Mouse (Mus musculus): ENCODE data around the gene Sec61a1. TPM values are rescaled to one million over a fixed set of nuclear protein-coding genes. Genes with fewer than 3 reads are reported as not detected.

The Sec61a1 gene
- total and polyA plus RNA-seq, 3 experiments = 139 to 276 (median 237) TPM

DNA sequence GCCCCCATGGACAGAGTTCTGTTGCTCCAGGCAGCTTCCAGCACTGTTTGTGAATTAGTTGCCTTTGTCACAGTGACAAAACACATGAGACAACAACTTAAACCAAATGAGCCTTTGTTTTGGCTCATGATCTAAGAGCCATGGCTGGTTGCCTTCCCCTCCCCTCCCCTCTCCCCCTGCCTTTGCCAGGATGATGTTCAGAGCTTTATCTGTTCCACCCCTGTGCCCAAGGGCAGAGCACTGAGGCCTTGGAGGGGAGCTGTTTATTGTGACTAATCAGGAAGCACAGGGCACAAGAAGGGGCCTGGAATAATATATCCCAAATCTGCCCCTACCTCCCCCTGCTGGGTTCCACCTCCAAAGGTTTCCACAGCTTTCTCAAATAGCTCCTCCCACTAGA lies 11.6 kb upstream of the Sec61a1 start:
- H3K9ac ChIP-seq (ENCODE audit: insufficient read depth, low read depth) = no peak overlapping the region
- H3K4me1 ChIP-seq (ENCODE audit: control insufficient read depth in 1 of 2, insufficient read depth in 2 of 2) = peaks cover 3 to 5% of the 10 kb centered on the region in 2 experiments; a peak in 1 of 4 replicates
- no peaks in the 10 kb centered on the region for H3K9me3 ChIP-seq (replicated peaks; ENCODE audit: low read length)
- no peaks in the 10 kb centered on the region for H3K36me3 ChIP-seq (replicated peaks in 1 of 2; ENCODE audit: control insufficient read depth in 1 of 2, insufficient read depth in 1 of 2, low read length in 1 of 2)
- no peak for DNase-seq (ENCODE audit: extremely low read depth)
- H3K79me2 ChIP-seq (replicated peaks; ENCODE audit: control insufficient read depth, extremely low read depth, insufficient read depth, poor library complexity, severe bottlenecking) = no peaks in the 10 kb centered on the region
- no peak for TF ChIP-seq USF2 (conservative IDR thresholded peaks at IDR 0.05; ENCODE audit: low read depth, low read length)
- TF ChIP-seq E2F4 (IDR thresholded peaks at IDR 0.05; ENCODE audit: insufficient replicate concordance, low read depth, low read length) = no peak
- TF ChIP-seq UBTF (IDR thresholded peaks at IDR 0.05; ENCODE audit: low read depth, low read length) = no peak
- no peak for TF ChIP-seq CHD2 (IDR thresholded peaks at IDR 0.05; ENCODE audit: low read length)
- TF ChIP-seq NRF1 (IDR thresholded peaks at IDR 0.05; ENCODE audit: low read depth, low read length) = no peak
- TF ChIP-seq KAT2A (IDR thresholded peaks at IDR 0.05; ENCODE audit: insufficient replicate concordance, low read length) = no peak
- no peak for TF ChIP-seq GABPA (IDR thresholded peaks at IDR 0.05; ENCODE audit: insufficient replicate concordance, low read depth, low read length)
- no peak for TF ChIP-seq ZC3H11A (IDR thresholded peaks at IDR 0.05; ENCODE audit: low read depth, low read length)
- TF ChIP-seq MAX (IDR thresholded peaks at IDR 0.05; ENCODE audit: low read length) = no peak
- TF ChIP-seq POLR2AphosphoS2 (IDR thresholded peaks at IDR 0.05; ENCODE audit: low read depth, low read length) = no peak
- no peak for TF ChIP-seq RAD21 (IDR thresholded peaks at IDR 0.05; ENCODE audit: low read depth, low read length)
- no peak for TF ChIP-seq ZKSCAN1 (IDR thresholded peaks at IDR 0.05; ENCODE audit: borderline replicate concordance, low read depth, low read length)
- TF ChIP-seq CHD1 (IDR thresholded peaks at IDR 0.05; ENCODE audit: low read depth, low read length) = no peak
- TF ChIP-seq MYC (IDR thresholded peaks at IDR 0.05; ENCODE audit: low read depth, low read length) = no peak
- TF ChIP-seq MXI1 (IDR thresholded peaks at IDR 0.05; ENCODE audit: low read depth, low read length) = no peak
- no peak for TF ChIP-seq JUN (IDR thresholded peaks at IDR 0.05; ENCODE audit: insufficient read depth, low read depth, low read length)
- no peak overlapping the region for H3K4me3 ChIP-seq (replicated peaks in 1 of 3; ENCODE audit: low read depth in 2 of 3, low read length in 2 of 3, poor library complexity in 1 of 3)
- dilution Hi-C loops (cut with MboI; ENCODE audit: extremely low pct_ligation_motif_present, extremely low pct_unique_long_range_greater_than_20kb, low sequenced_read_pairs) (no loop called here), in situ Hi-C loops (cut with MboI; ENCODE audit: low pct_ligation_motif_present, low pct_unique_long_range_greater_than_20kb, low sequenced_read_pairs) (no loop called here)
- no peak overlapping the region for H3K27ac ChIP-seq (ENCODE audit: insufficient read depth, low read depth)
- H3K4me2 ChIP-seq (ENCODE audit: insufficient read depth, low read depth, poor library complexity, severe bottlenecking) = no peak overlapping the region
- peaks cover 16% of the 10 kb centered on the region for H3K27me3 ChIP-seq (replicated peaks)

DNA sequence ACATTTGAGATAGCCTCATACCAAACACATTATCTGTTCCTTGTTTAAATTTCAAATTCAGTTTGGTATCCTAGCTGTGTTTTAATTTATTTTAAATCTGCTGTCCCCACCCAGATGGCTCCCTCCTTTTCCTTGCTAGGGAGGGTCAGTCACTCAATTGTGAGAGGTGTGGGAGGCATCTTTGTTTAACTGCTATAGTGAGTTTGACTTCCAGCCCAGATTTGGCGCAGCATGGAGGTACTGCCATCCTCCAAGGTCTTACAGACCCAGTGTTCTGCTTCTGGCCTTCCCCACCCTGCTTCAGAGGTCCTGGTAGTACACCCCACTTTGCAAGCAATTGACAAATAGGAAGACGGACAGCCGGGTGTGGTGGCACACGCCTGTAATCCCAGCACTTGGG lies 5.4 kb upstream of the Sec61a1 start:
- Histone ChIP-seq H3K4me1 (ENCODE audit: control insufficient read depth in 1 of 2, insufficient read depth in 2 of 2) (peaks cover 2 to 20% of the 10 kb centered on the region in 2 experiments; a peak in 3 of 4 replicates), H3K4me2 (ENCODE audit: insufficient read depth, low read depth, poor library complexity, severe bottlenecking) (no peak overlapping the region), H3K9me3 (replicated peaks; ENCODE audit: low read length) (no peaks in the 10 kb centered on the region), H3K27ac (ENCODE audit: insufficient read depth, low read depth) (no peak overlapping the region), H3K9ac (ENCODE audit: insufficient read depth, low read depth) (no peak overlapping the region), H3K27me3 (replicated peaks) (no peaks in the 10 kb centered on the region), H3K79me2 (replicated peaks; ENCODE audit: control insufficient read depth, extremely low read depth, insufficient read depth, poor library complexity, severe bottlenecking) (no peaks in the 10 kb centered on the region), H3K36me3 (replicated peaks in 1 of 2; ENCODE audit: control insufficient read depth in 1 of 2, insufficient read depth in 1 of 2, low read length in 1 of 2) (no peaks in the 10 kb centered on the region), H3K4me3 (replicated peaks in 1 of 3; ENCODE audit: low read depth in 2 of 3, low read length in 2 of 3, poor library complexity in 1 of 3) (no peak overlapping the region)
- dilution Hi-C loops (cut with MboI; ENCODE audit: extremely low pct_ligation_motif_present, extremely low pct_unique_long_range_greater_than_20kb, low sequenced_read_pairs) (no loop called here), in situ Hi-C loops (cut with MboI; ENCODE audit: low pct_ligation_motif_present, low pct_unique_long_range_greater_than_20kb, low sequenced_read_pairs) (no loop called here)
- DNase-seq (ENCODE audit: extremely low read depth) = no peak
- no peak for TF ChIP-seq RAD21 (IDR thresholded peaks at IDR 0.05; ENCODE audit: low read depth, low read length)
- no peak for TF ChIP-seq SIN3A (IDR thresholded peaks at IDR 0.05; ENCODE audit: low read length)
- no peak for TF ChIP-seq GABPA (IDR thresholded peaks at IDR 0.05; ENCODE audit: insufficient replicate concordance, low read depth, low read length)
- TF ChIP-seq HCFC1 (IDR thresholded peaks at IDR 0.05; ENCODE audit: low read depth, low read length) = no peak
- no peak for TF ChIP-seq MXI1 (IDR thresholded peaks at IDR 0.05; ENCODE audit: low read depth, low read length)
- TF ChIP-seq USF1 (IDR thresholded peaks at IDR 0.05; ENCODE audit: low read depth, low read length) = no peak
- TF ChIP-seq MYC (IDR thresholded peaks at IDR 0.05; ENCODE audit: low read depth, low read length) = no peak
- no peak for TF ChIP-seq CTCF (conservative IDR thresholded peaks at IDR 0.05 in 1 of 2, IDR thresholded peaks at IDR 0.05 in 1 of 2; ENCODE audit: low read depth in 2 of 2, low read length in 2 of 2)
- no peak for TF ChIP-seq ELF1 (IDR thresholded peaks at IDR 0.05; ENCODE audit: low read depth, low read length)
- no peak for TF ChIP-seq E2F4 (IDR thresholded peaks at IDR 0.05; ENCODE audit: insufficient replicate concordance, low read depth, low read length)
- TF ChIP-seq MEF2A (IDR thresholded peaks at IDR 0.05; ENCODE audit: borderline replicate concordance, low read depth, low read length) = no peak
- no peak for TF ChIP-seq ZMIZ1 (IDR thresholded peaks at IDR 0.05; ENCODE audit: low read depth, low read length)
- no peak for TF ChIP-seq POLR2AphosphoS2 (IDR thresholded peaks at IDR 0.05; ENCODE audit: low read depth, low read length)
- no peak for TF ChIP-seq SMC3 (IDR thresholded peaks at IDR 0.05; ENCODE audit: low read depth, low read length)
- no peak for TF ChIP-seq JUND (conservative IDR thresholded peaks at IDR 0.05; ENCODE audit: low read depth, low read length)
- TF ChIP-seq CHD2 (IDR thresholded peaks at IDR 0.05; ENCODE audit: low read length) = no peak
- TF ChIP-seq CHD1 (IDR thresholded peaks at IDR 0.05; ENCODE audit: low read depth, low read length) = no peak
- TF ChIP-seq BHLHE40 (IDR thresholded peaks at IDR 0.05; ENCODE audit: low read depth, low read length) = no peak
- no peak for TF ChIP-seq KAT2A (IDR thresholded peaks at IDR 0.05; ENCODE audit: insufficient replicate concordance, low read length)
- no peak for TF ChIP-seq TCF12 (IDR thresholded peaks at IDR 0.05; ENCODE audit: low read depth, low read length)
